In genomic region chr2:65126141-65126783, GRCm38 (mm10) we compare ENCODE assay signal across 14 mouse cellular contexts.
DNase-seq lines count a peak whose midpoint lies in the region; ATAC-seq and TF ChIP-seq lines count a peak whose summit lies in the region.
"Had no signal": no experiment of that assay in that cellular context is flagged by ENCODE, and none has a peak within 500 bp of the region (broad histone marks: within the 10 kb centered on the region; RNA-seq: fewer than 3 reads in every experiment).

No protein-coding gene starts in this region.

- H3K4me2 ChIP-seq in forebrain, embryonic 15.5 days (replicated peaks), result peak overlapping the region; percentile 7; the same call in 1 of the 2 replicates
- peak overlapping the region; percentile 28; the same call in 1 of the 2 replicates for H3K4me2 ChIP-seq in hindbrain, embryonic 16.5 days (ENCODE audit: low read length)
- H3K4me2 ChIP-seq in midbrain, postnatal 0 days (ENCODE audit: low read depth, low read length, poor library complexity, severe bottlenecking), result 0 out of 2 replicates have a peak overlapping the region, but pooled peaks have one; percentile 6
- H3K4me2 ChIP-seq: heart, embryonic 15.5 days had no signal

- H3K4me3 ChIP-seq in left cerebral cortex, adult 2 months, result no peak overlapping the region
- no peak overlapping the region for H3K4me3 ChIP-seq in forebrain, embryonic 15.5 days
- no peak overlapping the region for H3K4me3 ChIP-seq in hindbrain, embryonic 16.5 days (ENCODE audit: low read length)
- H3K4me3 ChIP-seq in midbrain, postnatal 0 days (ENCODE audit: low read depth, low read length), result no peak overlapping the region
- H3K4me3 ChIP-seq: heart, embryonic 15.5 days had no signal

- intact Hi-C loops in left cerebral cortex, adult 2 months (cut with DNase I), result loop anchor here (10.0 kb wide), 1 partner anchor 1651 kb away; no protein-coding TSS in a partner anchor
- intact Hi-C loops in left cerebral cortex, postnatal 36 days (cut with DNase I), result no loop called here
- intact Hi-C loops in heart, postnatal 14 days (cut with DNase I), result no loop called here

- H3K27ac ChIP-seq in left cerebral cortex, adult 2 months, result peak overlapping the region; percentile 67
- peak overlapping the region; percentile 66 for H3K27ac ChIP-seq in forebrain, embryonic 15.5 days (replicated peaks)
- no peak overlapping the region for H3K27ac ChIP-seq in hindbrain, embryonic 16.5 days (ENCODE audit: low read depth, low read length)
- no peak overlapping the region; the same call in 1 of the 2 replicates for H3K27ac ChIP-seq in midbrain, postnatal 0 days (ENCODE audit: low read depth, low read length)
- H3K27ac ChIP-seq: heart, embryonic 15.5 days had no signal

- no peak overlapping the region for H3K9ac ChIP-seq in forebrain, embryonic 15.5 days (replicated peaks)
- peak overlapping the region; percentile 19; the same call in 1 of the 2 replicates for H3K9ac ChIP-seq in hindbrain, embryonic 16.5 days (ENCODE audit: low read depth, low read length)
- no peak overlapping the region for H3K9ac ChIP-seq in midbrain, postnatal 0 days (replicated peaks; ENCODE audit: low read length, poor library complexity, severe bottlenecking)
- H3K9ac ChIP-seq: heart, embryonic 15.5 days had no signal

- H3K27me3 ChIP-seq in forebrain, embryonic 15.5 days, result no peaks in the 10 kb centered on the region
- H3K27me3 ChIP-seq in hindbrain, embryonic 16.5 days (replicated peaks; ENCODE audit: control insufficient read depth, insufficient read depth, low read length), result no peaks in the 10 kb centered on the region
- H3K27me3 ChIP-seq in midbrain, postnatal 0 days (ENCODE audit: insufficient read depth, low read length), result no peaks in the 10 kb centered on the region
- H3K27me3 ChIP-seq: heart, embryonic 15.5 days had no signal

- no peaks in the 10 kb centered on the region for H3K36me3 ChIP-seq in forebrain, embryonic 15.5 days
- H3K36me3 ChIP-seq in hindbrain, embryonic 16.5 days (ENCODE audit: control insufficient read depth, insufficient read depth, low read length), result no peaks in the 10 kb centered on the region
- no peaks in the 10 kb centered on the region for H3K36me3 ChIP-seq in midbrain, postnatal 0 days (ENCODE audit: insufficient read depth, low read length)
- H3K36me3 ChIP-seq: heart, embryonic 15.5 days had no signal

- TF ChIP-seq CTCF in left cerebral cortex, adult 2 months (IDR thresholded peaks at IDR 0.05), result no peak
- TF ChIP-seq CTCF in midbrain, postnatal 0 days (IDR thresholded peaks at IDR 0.05), result no peak

- H3K9me3 ChIP-seq in forebrain, embryonic 15.5 days, result no peaks in the 10 kb centered on the region
- no peaks in the 10 kb centered on the region for H3K9me3 ChIP-seq in hindbrain, embryonic 16.5 days (ENCODE audit: control insufficient read depth, low read length)
- no peaks in the 10 kb centered on the region for H3K9me3 ChIP-seq in midbrain, postnatal 0 days (ENCODE audit: low read length)
- H3K9me3 ChIP-seq: heart, embryonic 15.5 days had no signal

- peak in 1 of 2 experiments; percentile 15 for DNase-seq in left cerebral cortex, adult 2 months (ENCODE audit: extremely low spot score in 1 of 2, low spot score in 2 of 2)
- DNase-seq in left cerebral cortex, postnatal 36 days (ENCODE audit: low spot score in 2 of 2), result no peak
- DNase-seq in midbrain, postnatal 0 days (ENCODE audit: low spot score), result peak; percentile 10
- no peak for DNase-seq in thymus, postnatal 14 days
- DNase-seq in heart, postnatal 14 days, result no peak
- DNase-seq: adrenal gland, postnatal 25 days; cerebellum, adult 8-10 months; gastrocnemius, postnatal 10 days; kidney, adult 8-10 months; lung, adult 2 months; thymus, postnatal 4 days had no signal

- ATAC-seq in forebrain, embryonic 15.5 days (replicated peaks), result peak; percentile 84
- ATAC-seq in hindbrain, embryonic 16.5 days, result peak; percentile 67; the same call in 1 of the 2 replicates
- ATAC-seq in midbrain, postnatal 0 days (ENCODE audit: low FRiP score), result no peak

- H3K4me1 ChIP-seq in forebrain, embryonic 15.5 days, result peaks cover 12% of the 10 kb centered on the region
- H3K4me1 ChIP-seq in hindbrain, embryonic 16.5 days (ENCODE audit: control insufficient read depth, insufficient read depth, low read depth, low read length), result no peaks in the 10 kb centered on the region
- H3K4me1 ChIP-seq in midbrain, postnatal 0 days (ENCODE audit: insufficient read depth, low read length), result peaks cover 4% of the 10 kb centered on the region; the same call in 1 of the 2 replicates

- WGBS in forebrain, embryonic 15.5 days, result 26% methylated on average over 12 of the region's 12 CpGs
- WGBS in hindbrain, embryonic 16.5 days, result 37% methylated on average over 12 of the region's 12 CpGs
- 26% methylated on average over 12 of the region's 12 CpGs for WGBS in midbrain, postnatal 0 days

Comparison
In these comparisons a context has a peak if more than half of its experiments do, and no peak if none do; other contexts are left out.
1. H3K27ac ChIP-seq: peak in left cerebral cortex, adult 2 months (single experiment) and forebrain, embryonic 15.5 days (single experiment); none in hindbrain, embryonic 16.5 days (single experiment) and midbrain, postnatal 0 days (single experiment).
2. Peak in every context shown above with its lines, with median percentiles within 50 percentile points of each other: H3K4me2 ChIP-seq.